Mouse (Mus musculus) midbrain, embryonic 11.5 days (tissue): ENCODE data around the gene Pik3c2g. TPM values are rescaled to one million over a fixed set of nuclear protein-coding genes. Genes with fewer than 3 reads are reported as not detected.
A peak's percentile ranks its signal among the peaks of the same experiment; 100 is the strongest.

Experiments
- ATAC-seq: fragments of 200-750 bp; cut with Nextera tagmentation; 2 replicates; pipeline ENCODE4 v1.8.0; 2017; ENCODE audit warnings: moderate TSS enrichment, moderate library complexity; ENCODE audit not compliant: low FRiP score
- DNase-seq: peaks from one replicate; pipeline ENCODE4 v3.0.0; 2015; ENCODE audit warnings: low spot score; ENCODE audit errors: missing footprints
- H3K27ac ChIP-seq: fragments of 300-500 bp; sonication (generic); 2 replicates; pipeline ENCODE4 v1.5.1; 2014; ENCODE audit warnings: low read depth, low read length
- H3K27me3 ChIP-seq: fragments of 300-500 bp; sonication (generic); 2 replicates; pipeline ENCODE4 v1.6.1; 2014; ENCODE audit warnings: mild to moderate bottlenecking, low read length, moderate library complexity, mixed read lengths; ENCODE audit not compliant: control insufficient read depth, insufficient read depth
- H3K36me3 ChIP-seq: fragments of 300-500 bp; sonication (generic); 2 replicates; pipeline ENCODE4 v1.6.1; 2014; ENCODE audit warnings: mild to moderate bottlenecking, low read length, moderate library complexity, mixed read lengths; ENCODE audit not compliant: control insufficient read depth, insufficient read depth
- H3K4me1 ChIP-seq: fragments of 300-500 bp; sonication (generic); 2 replicates; pipeline ENCODE4 v1.6.1; 2014; ENCODE audit warnings: low read length; ENCODE audit not compliant: control insufficient read depth, insufficient read depth
- H3K4me2 ChIP-seq: fragments of 300-500 bp; sonication (generic); 2 replicates; pipeline ENCODE4 v1.6.1; 2014; ENCODE audit warnings: mild to moderate bottlenecking, moderate library complexity
- H3K4me3 ChIP-seq: fragments of 300-500 bp; sonication (generic); 2 replicates; pipeline ENCODE4 v1.5.1; 2014; ENCODE audit warnings: low read depth, low read length
- H3K9ac ChIP-seq: fragments of 300-500 bp; sonication (generic); 2 replicates; pipeline ENCODE4 v1.6.1; 2014; ENCODE audit warnings: low read length
- H3K9me3 ChIP-seq: fragments of 300-500 bp; sonication (generic); 2 replicates; pipeline ENCODE4 v1.6.1; 2016; ENCODE audit warnings: low read length; ENCODE audit not compliant: control insufficient read depth
- WGBS: fragments of 180-500 bp; shearing (Covaris S2); extraction: QIAGEN DNeasy Blood & Tissue Kit; methylation state at CpG from one replicate; pipeline ENCODE4 v1.1.7; 2014; 5-methylcytosine and 5-hydroxymethylcytosine counted together
- polyA plus RNA-seq: library from polyadenylated mRNA; unstranded; fragments of >200 nt; fragmentation: Nextera tagmentation; extraction: Ambion mirVana; gene quantifications from 2 replicates; pipeline ENCODE4 v1.2.1, GENCODE M21; 2014

Pik3c2g gene
- polyA plus RNA-seq, 1 experiment from 2014 or later = not detected

DNA sequence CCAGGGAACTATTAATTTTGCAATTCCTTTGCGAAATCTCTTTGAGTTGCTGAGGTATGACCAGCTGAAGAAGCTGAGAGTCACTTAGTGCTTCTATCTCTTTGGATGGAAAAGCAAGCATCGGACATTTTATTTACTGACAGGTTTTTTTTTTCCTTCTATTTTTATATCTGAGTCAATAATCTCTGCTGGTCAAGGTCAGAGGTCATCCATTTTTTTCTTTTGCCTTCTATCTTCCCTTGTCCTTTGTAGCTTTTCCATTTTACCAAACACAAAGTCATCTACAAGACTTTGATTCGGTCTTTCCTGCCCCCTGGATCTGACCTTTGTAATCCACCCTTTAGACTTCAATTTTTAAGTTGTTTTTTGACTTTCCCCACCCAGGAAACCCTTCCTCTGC is 262.9 kb downstream of the Pik3c2g start:
- Histone ChIP-seq H3K9me3 (no peaks in the 10 kb centered on the region), H3K4me1 (no peaks in the 10 kb centered on the region), H3K4me3 (no peak overlapping the region), H3K27ac (no peak overlapping the region), H3K4me2 (no peak overlapping the region), H3K27me3 (no peaks in the 10 kb centered on the region), H3K36me3 (no peaks in the 10 kb centered on the region), H3K9ac (no peak overlapping the region)
- WGBS = 73% methylated on average over 3 of the region's 3 CpGs
- DNase-seq = no peak
- no peak for ATAC-seq

- no peaks in the 10 kb centered on the region for H3K27me3 ChIP-seq
- no peak for DNase-seq
- WGBS = 92% methylated on average over 21 of the region's 21 CpGs
- no peaks in the 10 kb centered on the region for H3K9me3 ChIP-seq
- H3K36me3 ChIP-seq = no peaks in the 10 kb centered on the region
- H3K4me2 ChIP-seq = no peak overlapping the region
- H3K9ac ChIP-seq = no peak overlapping the region
- H3K4me1 ChIP-seq = no peaks in the 10 kb centered on the region
- H3K27ac ChIP-seq = no peak overlapping the region
- no peak for ATAC-seq
- H3K4me3 ChIP-seq = no peak overlapping the region
Measured at GRCm38 (mm10) chr6:139851705-139852603, 264.9 kb downstream of the Pik3c2g start.

- WGBS = 94% methylated on average over 3 of the region's 3 CpGs
- no peak overlapping the region for H3K4me2 ChIP-seq
- no peaks in the 10 kb centered on the region for H3K27me3 ChIP-seq
- DNase-seq = no peak
- no peaks in the 10 kb centered on the region for H3K4me1 ChIP-seq
- H3K4me3 ChIP-seq = no peak overlapping the region
- no peak for ATAC-seq
- H3K9ac ChIP-seq = no peak overlapping the region
- H3K36me3 ChIP-seq = no peaks in the 10 kb centered on the region
- no peak overlapping the region for H3K27ac ChIP-seq
- H3K9me3 ChIP-seq = no peaks in the 10 kb centered on the region
Measured at GRCm38 (mm10) chr6:139852836-139853235, 265.8 kb downstream of the Pik3c2g start.

DNA sequence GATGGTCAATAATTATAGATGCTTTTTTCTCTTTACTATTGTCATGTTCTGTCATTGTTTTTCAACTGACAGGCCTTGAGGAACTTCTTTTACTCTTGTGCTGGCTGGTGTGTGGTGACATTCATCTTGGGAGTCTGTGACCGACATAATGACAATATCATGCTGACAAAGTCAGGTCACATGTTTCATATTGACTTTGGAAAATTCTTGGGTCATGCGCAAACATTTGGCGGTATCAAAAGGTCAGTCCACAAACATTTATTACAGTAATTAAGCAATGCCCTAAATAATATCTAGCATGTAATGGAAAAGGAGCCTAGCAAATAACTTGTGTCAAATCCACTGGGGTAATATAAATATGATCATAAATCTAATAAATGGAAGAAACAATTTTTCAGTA is 273.1 kb downstream of the Pik3c2g start:
- Histone ChIP-seq H3K27ac (no peak overlapping the region), H3K36me3 (no peaks in the 10 kb centered on the region), H3K9me3 (no peaks in the 10 kb centered on the region), H3K27me3 (no peaks in the 10 kb centered on the region), H3K4me2 (no peak overlapping the region), H3K4me1 (no peaks in the 10 kb centered on the region), H3K4me3 (no peak overlapping the region), H3K9ac (no peak overlapping the region)
- DNase-seq (no peak), ATAC-seq (no peak)
- 95% methylated on average over 3 of the region's 3 CpGs for WGBS

GRCm38 (mm10) chr6:139861534-139861933 is 274.5 kb downstream of the Pik3c2g start:
- H3K9ac ChIP-seq = no peak overlapping the region
- no peaks in the 10 kb centered on the region for H3K9me3 ChIP-seq
- ATAC-seq = no peak
- no peak overlapping the region for H3K4me2 ChIP-seq
- no peak overlapping the region for H3K27ac ChIP-seq
- H3K36me3 ChIP-seq = no peaks in the 10 kb centered on the region
- WGBS = 90% methylated on average over 2 of the region's 2 CpGs
- no peaks in the 10 kb centered on the region for H3K27me3 ChIP-seq
- H3K4me1 ChIP-seq = no peaks in the 10 kb centered on the region
- no peak overlapping the region for H3K4me3 ChIP-seq
- no peak for DNase-seq

DNA sequence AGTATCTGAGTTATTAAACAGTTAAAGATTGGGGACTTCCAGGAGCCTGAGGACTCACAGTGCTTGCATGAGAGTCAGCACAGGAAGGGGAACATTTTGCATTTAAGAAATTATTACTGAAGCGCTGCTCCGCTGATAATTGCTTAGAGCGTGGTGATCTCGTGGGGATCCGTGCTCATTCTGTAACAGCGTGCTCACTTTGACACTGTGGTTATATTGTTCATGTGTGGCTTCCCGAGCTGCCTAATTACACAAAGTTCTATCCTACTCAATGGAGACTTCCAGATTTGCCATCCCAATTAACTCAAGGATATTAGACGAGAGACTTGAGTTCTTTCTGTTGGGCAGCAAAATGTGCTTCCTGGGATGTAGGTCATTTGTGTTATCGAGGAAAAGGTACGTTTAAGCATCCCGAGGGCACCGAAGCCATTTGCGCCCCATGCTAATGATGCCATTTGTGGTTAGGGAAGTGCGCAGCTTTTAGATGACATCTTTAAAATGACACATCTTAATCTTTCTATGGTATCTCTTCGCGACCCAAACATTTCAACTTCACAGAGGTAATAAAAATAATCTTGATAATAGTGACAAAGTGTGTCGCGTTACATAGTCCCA is 278.1 kb downstream of the Pik3c2g start:
- Histone ChIP-seq H3K4me3 (no peak overlapping the region), H3K9me3 (no peaks in the 10 kb centered on the region), H3K27ac (no peak overlapping the region), H3K27me3 (no peaks in the 10 kb centered on the region), H3K4me2 (no peak overlapping the region), H3K36me3 (no peaks in the 10 kb centered on the region), H3K9ac (no peak overlapping the region), H3K4me1 (no peaks in the 10 kb centered on the region)
- no peak for ATAC-seq
- DNase-seq = no peak
- 93% methylated on average over 18 of the region's 18 CpGs for WGBS

GRCm38 (mm10) chr6:139874418-139875176 is 287.6 kb downstream of the Pik3c2g start:
- Histone ChIP-seq H3K27me3 (no peaks in the 10 kb centered on the region), H3K4me2 (no peak overlapping the region), H3K4me1 (no peaks in the 10 kb centered on the region), H3K36me3 (no peaks in the 10 kb centered on the region), H3K9me3 (no peaks in the 10 kb centered on the region), H3K4me3 (no peak overlapping the region), H3K9ac (no peak overlapping the region), H3K27ac (no peak overlapping the region)
- peak; percentile 55; the same call in 1 of the 2 replicates for ATAC-seq
- no peak for DNase-seq
- 47% methylated on average over 3 of the region's 3 CpGs for WGBS

- Histone ChIP-seq H3K9me3 (no peaks in the 10 kb centered on the region), H3K4me3 (no peak overlapping the region), H3K9ac (no peak overlapping the region), H3K4me1 (no peaks in the 10 kb centered on the region), H3K36me3 (no peaks in the 10 kb centered on the region), H3K27ac (no peak overlapping the region), H3K27me3 (no peaks in the 10 kb centered on the region), H3K4me2 (no peak overlapping the region)
- DNase-seq (no peak), ATAC-seq (no peak)
- WGBS = 94% methylated on average over 1 of the region's 1 CpGs
Measured at GRCm38 (mm10) chr6:139876691-139877090, 289.7 kb downstream of the Pik3c2g start.
